Mouse (Mus musculus) erythroblast, embryonic 14.5 days (primary cell): ENCODE measurements at regions not wholly inside any gene's neighbourhood (a gene's known extent, or its start where the extent isn't known, plus 50 kb on each side); places are given as distances from the start of the nearest gene placed in this dataset.

Experiments used
- GATA1 ChIP-seq: IDR thresholded peaks from 2 replicates; pipeline ENCODE4 v1.6.1; 2012; ENCODE audit warnings: low read length, inconsistent platforms, mixed read lengths
- TAL1 ChIP-seq: IDR thresholded peaks from 3 replicates; pipeline ENCODE4 v1.6.1; 2012; ENCODE audit warnings: low read length, inconsistent platforms, mixed read lengths

- no peak for TF ChIP-seq GATA1
- no peak for TF ChIP-seq TAL1
These were observed 204.2 kb downstream of the Nuak1 start for GRCm38 (mm10) chr10:84236236-84236635.
